Mouse (Mus musculus) brain, embryonic 14.5 days (tissue): Measurements from ENCODE around the gene 1700028P14Rik.

ENCODE experiments used
- CTCF ChIP-seq: fragments of 200-500 bp; IDR thresholded peaks from 2 replicates; pipeline ENCODE4 v1.5.1; 2012; ENCODE audit warnings: inconsistent platforms, mild to moderate bottlenecking, moderate library complexity, borderline replicate concordance; ENCODE audit not compliant: insufficient read depth, insufficient read length; ENCODE audit errors: extremely low read depth
- POLR2A ChIP-seq: fragments of 200-500 bp; IDR thresholded peaks from 2 replicates; pipeline ENCODE4 v1.6.1; 2012; ENCODE audit warnings: mild to moderate bottlenecking, inconsistent platforms, borderline replicate concordance; ENCODE audit not compliant: poor library complexity, insufficient read depth, insufficient read length, severe bottlenecking; ENCODE audit errors: extremely low read depth

- no peak for TF ChIP-seq POLR2A
- TF ChIP-seq CTCF = no peak
Measured at GRCm38 (mm10) chr19:23520629-23521028, 132.0 kb downstream of the 1700028P14Rik start.
